Mouse (Mus musculus) gastrocnemius, postnatal 14 days (tissue): ENCODE data around the gene Nbea. TPM values are rescaled to one million over a fixed set of nuclear protein-coding genes. Genes with fewer than 3 reads are reported as not detected.

Experiments used
- DNase-seq: peaks from one replicate; pipeline ENCODE4 v3.0.0; 2021; ENCODE audit warnings: mixed read lengths
- intact Hi-C: fragments of 180-260 bp; cut with DNase I; formaldehyde crosslinking; loops from one replicate; pipeline ENCODE4 v1.15.1; 2025; ENCODE audit warnings: low total_unique reads
- total RNA-seq, 2 experiments: library from RNA; stranded (reverse); gene quantifications; 2 replicates each; pipeline ENCODE4 v1.2.3; 2021

The Nbea gene
- total RNA-seq, 2 experiments from 2014 or later: 8.0 to 8.5 TPM

DNA sequence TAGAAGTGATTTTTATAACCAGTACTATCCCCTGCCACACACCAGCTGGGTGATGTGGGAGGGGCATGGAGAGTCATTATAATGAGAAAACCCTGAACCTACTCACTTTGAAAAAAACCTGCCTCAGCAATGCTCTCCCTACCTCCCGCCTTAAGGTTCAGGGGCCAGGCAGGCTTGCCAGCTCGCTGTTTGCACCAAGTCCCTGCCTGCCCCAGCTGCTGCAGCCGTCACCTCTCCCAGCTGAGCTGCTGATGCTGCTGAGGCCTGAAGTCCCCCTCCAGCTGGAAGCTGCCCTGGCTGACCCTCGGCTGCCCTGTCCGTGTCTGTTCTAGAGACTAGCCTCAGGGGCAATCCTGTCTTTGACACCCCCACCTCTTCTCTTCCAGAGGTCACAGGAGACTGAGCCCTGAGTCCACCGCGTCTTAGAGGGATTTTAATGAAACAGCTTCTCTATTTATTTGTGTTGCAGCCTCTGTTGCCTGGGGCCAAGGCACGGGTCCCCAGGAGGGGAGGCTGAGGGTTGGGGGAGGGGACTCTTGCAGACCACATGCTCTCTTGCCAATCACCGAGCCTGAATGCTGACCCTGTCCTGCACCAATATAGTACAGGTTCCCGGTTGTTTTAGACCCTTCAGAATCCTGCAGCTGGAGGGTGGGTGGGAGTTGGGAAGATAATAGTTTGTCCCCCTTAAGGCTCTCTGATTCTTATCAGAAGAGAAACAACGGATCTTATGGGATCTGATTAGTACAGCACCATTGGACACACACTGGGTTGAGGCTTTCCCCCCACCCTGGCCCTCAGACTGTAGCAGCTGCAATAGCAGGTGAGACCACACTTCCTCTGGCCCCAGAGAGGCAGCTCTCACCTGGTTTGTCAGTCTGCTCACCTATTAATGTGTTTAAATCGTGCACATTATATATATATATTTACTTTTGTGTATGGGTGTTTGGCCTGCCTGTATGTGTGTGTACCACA is 595.2 kb downstream of the Nbea start:
- intact Hi-C loops: no loop called here
- DNase-seq: peak; percentile 67

DNA sequence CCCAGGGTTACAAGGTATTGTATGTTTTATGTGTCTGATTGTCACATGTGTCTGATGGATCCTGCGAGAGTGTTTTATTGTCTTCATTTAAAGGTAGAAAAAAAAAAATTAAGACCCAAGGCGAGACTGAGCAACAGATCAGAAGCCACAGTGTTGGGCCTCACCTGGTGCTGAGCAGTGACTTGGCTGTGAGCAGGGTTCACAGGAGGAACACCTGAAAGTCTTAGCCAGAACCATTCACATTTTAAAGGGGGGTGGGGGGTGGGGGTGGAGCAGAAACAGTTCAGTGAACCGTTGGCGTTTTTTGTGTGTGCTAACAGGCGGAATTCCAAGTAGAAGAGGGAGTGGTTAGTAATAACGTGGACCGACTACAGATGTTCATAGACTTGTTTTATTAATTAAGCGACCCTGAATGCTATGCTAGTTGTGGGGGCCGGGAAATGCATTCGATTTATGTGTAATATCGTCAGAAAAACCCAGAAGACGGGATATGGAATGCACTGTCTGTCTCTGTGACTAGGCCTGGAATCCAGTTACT is 596.0 kb downstream of the Nbea start:
- no peak for DNase-seq
- intact Hi-C loops: no loop called here
